Mouse (Mus musculus) intestine, embryonic 16.5 days (tissue): Measurements from ENCODE around the gene G0s2. TPM values are rescaled to one million over a fixed set of nuclear protein-coding genes. Genes with fewer than 3 reads are reported as not detected.

Experiments
- ATAC-seq: fragments of 200-750 bp; cut with Nextera tagmentation; 2 replicates; pipeline ENCODE4 v1.8.0; 2017; ENCODE audit warnings: moderate TSS enrichment, moderate library complexity
- H3K27ac ChIP-seq: fragments of 300-500 bp; sonication (generic); 2 replicates; pipeline ENCODE4 v1.5.1; 2014; ENCODE audit warnings: mild to moderate bottlenecking, low read length
- H3K27me3 ChIP-seq: fragments of 300-500 bp; sonication (generic); replicated peaks from 2 replicates; pipeline ENCODE4 v1.6.1; 2014; ENCODE audit warnings: low read length, control low read depth, mixed read lengths; ENCODE audit not compliant: control insufficient read depth, insufficient read depth
- H3K36me3 ChIP-seq: fragments of 300-500 bp; sonication (generic); 2 replicates; pipeline ENCODE4 v1.6.1; 2014; ENCODE audit warnings: low read length, control low read depth; ENCODE audit not compliant: control insufficient read depth, insufficient read depth
- H3K4me1 ChIP-seq: fragments of 300-500 bp; sonication (generic); 2 replicates; pipeline ENCODE4 v1.6.1; 2014; ENCODE audit warnings: low read length, control low read depth, mixed read lengths; ENCODE audit not compliant: control insufficient read depth, insufficient read depth
- H3K4me2 ChIP-seq: fragments of 300-500 bp; sonication (generic); 2 replicates; pipeline ENCODE4 v1.6.1; 2014; ENCODE audit warnings: low read depth, low read length, control low read depth
- H3K4me3 ChIP-seq: fragments of 300-500 bp; sonication (generic); 2 replicates; pipeline ENCODE4 v1.5.1; 2014; ENCODE audit warnings: mild to moderate bottlenecking, low read length
- H3K9ac ChIP-seq: fragments of 300-500 bp; sonication (generic); 2 replicates; pipeline ENCODE4 v1.6.1; 2014; ENCODE audit warnings: low read depth, low read length
- H3K9me3 ChIP-seq: fragments of 300-500 bp; sonication (generic); 2 replicates; pipeline ENCODE4 v1.6.1; 2016; ENCODE audit warnings: low read length, control low read depth; ENCODE audit not compliant: control insufficient read depth
- WGBS: fragments of 180-500 bp; shearing (Covaris S2); extraction: QIAGEN DNeasy Blood & Tissue Kit; methylation state at CpG from one replicate; pipeline ENCODE4 v1.1.7; 2014; 5-methylcytosine and 5-hydroxymethylcytosine counted together
- polyA plus RNA-seq: library from polyadenylated mRNA; unstranded; fragments of >200 nt; fragmentation: Nextera tagmentation; extraction: Ambion mirVana; gene quantifications from 2 replicates; pipeline ENCODE4 v1.2.1, GENCODE M21; 2015

G0s2 gene
- polyA plus RNA-seq, 1 experiment from 2014 or later = 25.1 TPM

GRCm38 (mm10) chr1:193230531-193230930 lies 42.5 kb downstream of the G0s2 start:
- Histone ChIP-seq H3K4me1 (0 out of 2 replicates have a peak, but pooled peaks cover 3% of the 10 kb centered on the region), H3K9me3 (no peaks in the 10 kb centered on the region), H3K9ac (no peak overlapping the region), H3K4me2 (no peak overlapping the region), H3K27me3 (no peaks in the 10 kb centered on the region), H3K4me3 (no peak overlapping the region), H3K27ac (no peak overlapping the region), H3K36me3 (no peaks in the 10 kb centered on the region)
- no peak for ATAC-seq
- WGBS = 43% methylated on average over 3 of the region's 3 CpGs

- Histone ChIP-seq H3K36me3 (no peaks in the 10 kb centered on the region), H3K9me3 (no peaks in the 10 kb centered on the region), H3K27ac (no peak overlapping the region), H3K4me1 (0 out of 2 replicates have a peak, but pooled peaks cover 3% of the 10 kb centered on the region), H3K27me3 (no peaks in the 10 kb centered on the region), H3K4me3 (no peak overlapping the region), H3K4me2 (no peak overlapping the region), H3K9ac (no peak overlapping the region)
- no peak for ATAC-seq
- WGBS = 91% methylated on average over 5 of the region's 5 CpGs
These were observed 43.4 kb downstream of the G0s2 start for GRCm38 (mm10) chr1:193229570-193229969.

GRCm38 (mm10) chr1:193227537-193227936 lies 45.5 kb downstream of the G0s2 start:
- Histone ChIP-seq H3K27ac (no peak overlapping the region), H3K4me2 (no peak overlapping the region), H3K36me3 (no peaks in the 10 kb centered on the region), H3K9ac (no peak overlapping the region), H3K27me3 (no peaks in the 10 kb centered on the region), H3K9me3 (no peaks in the 10 kb centered on the region), H3K4me1 (0 out of 2 replicates have a peak, but pooled peaks cover 3% of the 10 kb centered on the region), H3K4me3 (no peak overlapping the region)
- WGBS = 85% methylated on average over 4 of the region's 4 CpGs
- no peak for ATAC-seq

- Histone ChIP-seq H3K27ac (no peak overlapping the region), H3K4me2 (no peak overlapping the region), H3K4me1 (0 out of 2 replicates have a peak, but pooled peaks cover 3% of the 10 kb centered on the region), H3K27me3 (no peaks in the 10 kb centered on the region), H3K9me3 (no peaks in the 10 kb centered on the region), H3K9ac (no peak overlapping the region), H3K4me3 (no peak overlapping the region), H3K36me3 (no peaks in the 10 kb centered on the region)
- 30% methylated on average over 7 of the region's 7 CpGs for WGBS
- ATAC-seq = peak; percentile 74
These were observed 46.1 kb downstream of the G0s2 start for GRCm38 (mm10) chr1:193226724-193227522.

GRCm38 (mm10) chr1:193226114-193226513 lies 46.9 kb downstream of the G0s2 start:
- no peak for ATAC-seq
- H3K27ac ChIP-seq = no peak overlapping the region
- no peaks in the 10 kb centered on the region for H3K27me3 ChIP-seq
- H3K9ac ChIP-seq = no peak overlapping the region
- H3K9me3 ChIP-seq = no peaks in the 10 kb centered on the region
- no peaks in the 10 kb centered on the region for H3K36me3 ChIP-seq
- WGBS = 91% methylated on average over 4 of the region's 4 CpGs
- no peak overlapping the region for H3K4me3 ChIP-seq
- 0 out of 2 replicates have a peak, but pooled peaks cover 3% of the 10 kb centered on the region for H3K4me1 ChIP-seq
- no peak overlapping the region for H3K4me2 ChIP-seq

- H3K4me2 ChIP-seq = no peak overlapping the region
- ATAC-seq = no peak
- H3K36me3 ChIP-seq = no peaks in the 10 kb centered on the region
- H3K27ac ChIP-seq = no peak overlapping the region
- no peaks in the 10 kb centered on the region for H3K4me1 ChIP-seq
- H3K4me3 ChIP-seq = no peak overlapping the region
- 41% methylated on average over 3 of the region's 3 CpGs for WGBS
- no peaks in the 10 kb centered on the region for H3K9me3 ChIP-seq
- no peak overlapping the region for H3K9ac ChIP-seq
- no peaks in the 10 kb centered on the region for H3K27me3 ChIP-seq
These were observed 47.5 kb downstream of the G0s2 start for GRCm38 (mm10) chr1:193225531-193225930.

Other genes with a start within 250 kb of the G0s2 start
- gene Syt14, start 237.4 kb downstream of the G0s2 start, polyA plus RNA-seq = 1.3 and 1.4 TPM in 2 replicates
- gene Diexf, start 142.9 kb downstream of the G0s2 start, polyA plus RNA-seq = 5.0 and 9.2 TPM in 2 replicates
- gene Irf6, start 120.1 kb downstream of the G0s2 start, polyA plus RNA-seq = 95.0 and 106 TPM in 2 replicates
- gene A130010J15Rik, start 105.2 kb downstream of the G0s2 start, polyA plus RNA-seq = 13.0 and 13.7 TPM in 2 replicates
- gene Traf3ip3, start 71.5 kb downstream of the G0s2 start, polyA plus RNA-seq = 3.4 and 4.0 TPM in 2 replicates
- 4.1 and 4.3 TPM in 2 replicates for gene Lamb3, start 65.5 kb downstream of the G0s2 start, polyA plus RNA-seq
- gene Hsd11b1, start 9.1 kb downstream of the G0s2 start, polyA plus RNA-seq = 0.91 and 1.2 TPM in 2 replicates
- gene Camk1g, start 97.1 kb upstream of the G0s2 start, polyA plus RNA-seq = 4.7 and 5.2 TPM in 2 replicates